Mouse (Mus musculus) layer of hippocampus, adult 2 months (tissue): ENCODE measurements around the gene Gpr83. TPM values are rescaled to one million over a fixed set of nuclear protein-coding genes. Genes with fewer than 3 reads are reported as not detected.
"Not testable (repeated sequence)": the region's sequence is repeated elsewhere in the genome, so short reads cannot be mapped to it uniquely, and the experiment has no call there.

Source experiments
- DNase-seq, 2 experiments: peaks; one replicate each; pipeline ENCODE4 v3.0.0; 2022; ENCODE audit warnings: low spot score in 2 of 2
- H3K27ac ChIP-seq: fragments of 200-600 bp; 2 replicates; pipeline ENCODE4 v1.8.1; 2022
- H3K4me3 ChIP-seq: fragments of 200-600 bp; 2 replicates; pipeline ENCODE4 v1.8.1; 2022; ENCODE audit warnings: mild to moderate bottlenecking
- CTCF ChIP-seq: fragments of 200-600 bp; conservative IDR thresholded peaks from 2 replicates; pipeline ENCODE4 v1.8.1; 2022; ENCODE audit warnings: antibody characterized with exemption, mild to moderate bottlenecking, moderate library complexity
- total RNA-seq, 2 experiments: library from RNA; stranded (reverse); gene quantifications; 2 replicates each; pipeline ENCODE4 v1.2.3; 2021

The Gpr83 gene
- total RNA-seq, 2 experiments from 2014 or later, result 12.7 to 12.9 TPM

- DNase-seq, result no peak
- Histone ChIP-seq H3K4me3 (no peak overlapping the region), H3K27ac (no peak overlapping the region)
- no peak for TF ChIP-seq CTCF
Observed at GRCm38 (mm10) chr9:14875743-14876507, 15.9 kb downstream of the Gpr83 start.

- not testable (repeated sequence) for H3K27ac ChIP-seq, H3K4me3 ChIP-seq, DNase-seq
Observed at GRCm38 (mm10) chr9:14876566-14876965, 16.6 kb downstream of the Gpr83 start.

DNA sequence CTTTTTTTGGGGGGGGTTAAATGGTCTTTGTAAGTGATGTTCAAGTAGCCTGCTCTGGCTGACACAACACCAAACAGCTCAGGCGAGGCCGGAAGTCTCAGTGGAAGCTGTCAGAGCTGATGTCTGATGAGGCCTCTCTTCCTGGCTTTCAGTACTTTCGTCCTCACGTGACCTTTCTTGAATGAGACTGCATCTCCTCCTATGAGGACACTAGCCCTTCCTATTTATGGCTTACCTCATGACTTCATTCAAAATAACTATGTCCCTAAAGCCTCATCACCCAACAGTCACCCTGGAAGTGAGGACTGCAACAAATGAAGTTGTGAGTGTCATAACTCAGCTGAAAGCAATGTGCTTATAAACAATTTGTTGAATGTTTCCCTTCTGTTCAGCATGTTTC, 24.6 kb downstream of the Gpr83 start:
- Histone ChIP-seq H3K4me3 (no peak overlapping the region), H3K27ac (no peak overlapping the region)
- TF ChIP-seq CTCF, result no peak
- no peak for DNase-seq

- no peak overlapping the region for H3K4me3 ChIP-seq
- peak; percentile 24; the same call in 1 of the 2 replicates for TF ChIP-seq CTCF
- H3K27ac ChIP-seq, result no peak overlapping the region
- no peak for DNase-seq
Observed at GRCm38 (mm10) chr9:14885151-14885550, 25.1 kb downstream of the Gpr83 start.

GRCm38 (mm10) chr9:14885954-14886353, 25.9 kb downstream of the Gpr83 start:
- Histone ChIP-seq H3K4me3 (no peak overlapping the region), H3K27ac (no peak overlapping the region)
- no peak for TF ChIP-seq CTCF
- no peak for DNase-seq

GRCm38 (mm10) chr9:14887787-14888382, 27.9 kb downstream of the Gpr83 start:
- Histone ChIP-seq H3K27ac (no peak overlapping the region), H3K4me3 (no peak overlapping the region)

DNA sequence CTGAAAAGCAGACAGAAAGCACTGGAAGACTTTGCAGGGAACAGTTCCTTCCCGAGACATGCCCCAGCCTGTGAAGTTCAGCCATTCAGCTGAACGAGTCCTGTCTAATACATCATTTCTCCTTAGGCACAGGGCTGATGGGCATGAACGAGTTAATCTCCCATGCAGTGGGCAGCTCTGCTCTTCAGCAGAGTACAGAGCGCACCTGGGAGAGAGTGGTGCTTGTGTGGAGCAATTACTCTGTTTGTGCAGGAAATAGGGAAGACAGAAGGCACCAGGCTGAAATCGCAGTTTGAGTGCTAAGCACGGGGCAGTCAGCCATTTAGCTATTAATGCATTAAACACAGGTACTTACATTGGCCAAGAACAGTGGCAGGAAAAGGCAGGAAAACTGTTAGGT, 28.7 kb downstream of the Gpr83 start:
- DNase-seq, result no peak
- no peak overlapping the region for H3K4me3 ChIP-seq
- H3K27ac ChIP-seq, result no peak overlapping the region
- TF ChIP-seq CTCF, result no peak

More at GRCm38 (mm10) chr9:14887787-14888382, 27.9 kb downstream of the Gpr83 start:
- TF ChIP-seq CTCF, result no peak
- DNase-seq, result no peak

DNA sequence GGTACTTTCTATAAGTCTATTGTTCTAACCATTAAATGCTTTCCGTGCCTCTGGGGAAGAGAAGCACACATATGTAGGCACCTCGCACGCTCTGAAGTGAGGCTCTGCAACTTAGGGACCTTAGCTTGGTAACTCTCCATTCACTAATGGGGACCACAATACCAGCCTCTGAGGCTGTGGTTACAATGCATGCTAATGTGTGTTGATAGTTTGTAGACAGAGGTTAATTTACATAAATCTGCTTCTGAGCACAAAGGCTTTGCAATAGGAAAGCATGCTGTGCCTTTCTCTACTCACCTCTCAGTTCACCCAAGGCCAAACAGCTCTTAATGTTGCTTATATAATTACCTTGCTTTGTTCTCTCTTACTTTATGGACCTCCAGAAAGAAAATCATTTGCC, 30.7 kb downstream of the Gpr83 start:
- Histone ChIP-seq H3K4me3 (no peak overlapping the region), H3K27ac (no peak overlapping the region)
- no peak for TF ChIP-seq CTCF
- no peak for DNase-seq

- H3K4me3 ChIP-seq, result no peak overlapping the region
- no peak for DNase-seq
- TF ChIP-seq CTCF, result no peak
- H3K27ac ChIP-seq, result no peak overlapping the region
Observed at GRCm38 (mm10) chr9:14891891-14892290, 31.9 kb downstream of the Gpr83 start.

- TF ChIP-seq CTCF, result no peak
- Histone ChIP-seq H3K4me3 (no peak overlapping the region), H3K27ac (no peak overlapping the region)
- DNase-seq, result no peak
Observed at GRCm38 (mm10) chr9:14893388-14893787, 33.4 kb downstream of the Gpr83 start.

DNA sequence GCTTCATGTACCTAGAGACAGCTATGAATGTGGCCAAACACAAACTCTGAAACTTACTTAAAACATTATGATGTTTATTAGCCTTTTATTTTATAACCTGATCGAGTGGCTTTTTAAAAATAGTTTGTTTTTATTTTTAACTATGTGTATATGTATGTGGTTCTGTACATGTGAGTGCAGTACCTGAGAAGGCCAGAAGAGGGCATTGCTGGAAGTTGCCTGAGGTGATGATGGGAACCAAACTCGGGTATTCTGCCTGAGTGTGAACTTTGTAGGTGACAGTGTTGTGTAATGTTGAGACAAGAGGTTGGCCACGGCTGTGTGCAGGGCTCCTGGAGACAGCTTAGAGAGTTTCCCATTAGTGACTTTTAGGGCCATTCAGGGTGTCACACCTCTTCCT, 34.6 kb downstream of the Gpr83 start:
- H3K27ac ChIP-seq, result no peak overlapping the region
- TF ChIP-seq CTCF, result peak; percentile 59
- H3K4me3 ChIP-seq, result no peak overlapping the region
- DNase-seq, result no peak

DNA sequence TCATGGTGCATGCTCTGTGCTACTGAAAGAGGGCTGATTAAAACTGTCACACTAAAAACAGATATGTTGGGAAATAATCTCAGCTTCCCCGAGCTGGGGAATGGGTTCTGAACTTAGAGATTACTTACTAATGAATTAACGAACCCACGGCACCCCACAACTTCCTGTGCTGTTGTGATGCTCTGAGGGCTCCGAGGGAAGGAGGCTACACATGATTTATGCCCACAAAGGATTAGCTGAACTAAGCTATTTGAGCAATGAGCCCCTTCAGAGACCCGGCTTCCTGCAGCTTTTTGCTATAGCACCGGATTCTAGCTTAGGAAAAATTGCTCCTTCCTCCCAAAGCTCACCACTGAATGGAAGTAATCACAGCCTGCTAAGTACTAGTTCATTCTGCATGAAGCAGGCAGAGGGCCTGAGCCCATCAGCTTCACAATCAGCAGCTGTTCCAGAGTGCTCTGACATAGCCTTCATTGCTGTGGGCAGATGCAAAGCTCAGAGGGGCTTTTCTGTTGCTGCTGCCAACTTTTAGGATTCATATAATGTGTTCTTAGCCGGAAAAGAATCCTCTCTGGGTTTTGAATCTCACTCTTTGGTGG, 35.3 kb downstream of the Gpr83 start:
- Histone ChIP-seq H3K27ac (no peak overlapping the region), H3K4me3 (no peak overlapping the region)
- TF ChIP-seq CTCF, result no peak
- no peak for DNase-seq

- no peak for DNase-seq
- Histone ChIP-seq H3K4me3 (no peak overlapping the region), H3K27ac (0 out of 2 replicates have a peak overlapping the region, but pooled peaks have one; percentile 5)
- no peak for TF ChIP-seq CTCF
Observed at GRCm38 (mm10) chr9:14897102-14897501, 37.1 kb downstream of the Gpr83 start.

GRCm38 (mm10) chr9:14901757-14902156, 41.7 kb downstream of the Gpr83 start:
- H3K27ac ChIP-seq, result no peak overlapping the region
- no peak overlapping the region for H3K4me3 ChIP-seq
- no peak for DNase-seq
- no peak for TF ChIP-seq CTCF
